Mouse (Mus musculus): Measurements from ENCODE around the gene Dnah7b. TPM values are rescaled to one million over a fixed set of nuclear protein-coding genes. Genes with fewer than 3 reads are reported as not detected.
"Not testable (repeated sequence)": the region's sequence is repeated elsewhere in the genome, so short reads cannot be mapped to it uniquely, and the experiment has no call there.

Dnah7b gene
- polyA plus RNA-seq, 1 experiment from 2014 or later = 4.2 TPM

- H3K27me3 ChIP-seq = no peaks in the 10 kb centered on the region
- in situ Hi-C loops (cut with MboI; ENCODE audit: low pct_unique_long_range_greater_than_20kb) = loop anchor here (5.0 kb wide), 1 partner anchor 389 kb away; no protein-coding TSS in a partner anchor
- no peak for TF ChIP-seq CTCF (IDR thresholded peaks at IDR 0.05)
- DNase-seq (ENCODE audit: low read depth, low spot score) (no peak), ATAC-seq (no peak)
- ChIA-PET POLR2A (no interaction called here), CTCF (no interaction called here)
Measured at GRCm38 (mm10) chr1:46128058-46128457, 61.9 kb downstream of the Dnah7b start.

- in situ Hi-C loops (cut with MboI; ENCODE audit: low pct_unique_long_range_greater_than_20kb); DNase-seq (ENCODE audit: low read depth, low spot score); CTCF ChIA-PET; H3K27me3 ChIP-seq; ATAC-seq: not testable (repeated sequence)
- POLR2A ChIA-PET = interaction anchor here (0.7 kb wide), 1 partner anchor 10 kb away, joined by 3 read pairs; no protein-coding TSS in a partner anchor
Measured at GRCm38 (mm10) chr1:46196835-46197234, 130.7 kb downstream of the Dnah7b start.

GRCm38 (mm10) chr1:46201169-46201568, 135.1 kb downstream of the Dnah7b start:
- CTCF ChIA-PET; in situ Hi-C loops (cut with MboI; ENCODE audit: low pct_unique_long_range_greater_than_20kb); DNase-seq (ENCODE audit: low read depth, low spot score); ATAC-seq; H3K27me3 ChIP-seq; POLR2A ChIA-PET: not testable (repeated sequence)

- ATAC-seq; CTCF ChIA-PET; H3K27me3 ChIP-seq; DNase-seq (ENCODE audit: low read depth, low spot score); POLR2A ChIA-PET; in situ Hi-C loops (cut with MboI; ENCODE audit: low pct_unique_long_range_greater_than_20kb): not testable (repeated sequence)
Measured at GRCm38 (mm10) chr1:46210014-46210588, 144.0 kb downstream of the Dnah7b start.

- in situ Hi-C loops (cut with MboI; ENCODE audit: low pct_unique_long_range_greater_than_20kb); CTCF ChIA-PET; ATAC-seq; DNase-seq (ENCODE audit: low read depth, low spot score); POLR2A ChIA-PET; H3K27me3 ChIP-seq: not testable (repeated sequence)
Measured at GRCm38 (mm10) chr1:46222704-46223103, 156.6 kb downstream of the Dnah7b start.

- ATAC-seq; CTCF ChIA-PET; in situ Hi-C loops (cut with MboI; ENCODE audit: low pct_unique_long_range_greater_than_20kb): not testable (repeated sequence)
Measured at GRCm38 (mm10) chr1:46226136-46226535, 160.0 kb downstream of the Dnah7b start.

GRCm38 (mm10) chr1:46268841-46269240, 202.7 kb downstream of the Dnah7b start:
- CTCF ChIA-PET; ATAC-seq; H3K27me3 ChIP-seq; in situ Hi-C loops (cut with MboI; ENCODE audit: low pct_unique_long_range_greater_than_20kb); DNase-seq (ENCODE audit: low read depth, low spot score); POLR2A ChIA-PET: not testable (repeated sequence)

More at GRCm38 (mm10) chr1:46226136-46226535, 160.0 kb downstream of the Dnah7b start:
- DNase-seq (ENCODE audit: low read depth, low spot score); POLR2A ChIA-PET; H3K27me3 ChIP-seq: not testable (repeated sequence)

GRCm38 (mm10) chr1:46271927-46272326, 205.8 kb downstream of the Dnah7b start:
- DNase-seq (ENCODE audit: low read depth, low spot score) (no peak), ATAC-seq (no peak)
- CTCF ChIA-PET = no interaction called here
- no peak for TF ChIP-seq CTCF (IDR thresholded peaks at IDR 0.05)
- in situ Hi-C loops (cut with MboI; ENCODE audit: low pct_unique_long_range_greater_than_20kb) = no loop called here
- H3K27me3 ChIP-seq = no peaks in the 10 kb centered on the region
- POLR2A ChIA-PET = no interaction called here

GRCm38 (mm10) chr1:46278057-46278910, 212.2 kb downstream of the Dnah7b start:
- DNase-seq (ENCODE audit: low read depth, low spot score); H3K27me3 ChIP-seq; in situ Hi-C loops (cut with MboI; ENCODE audit: low pct_unique_long_range_greater_than_20kb): not testable (repeated sequence)

GRCm38 (mm10) chr1:46278911-46279565, 212.9 kb downstream of the Dnah7b start:
- H3K27me3 ChIP-seq; DNase-seq (ENCODE audit: low read depth, low spot score); ATAC-seq; POLR2A ChIA-PET; CTCF ChIA-PET; in situ Hi-C loops (cut with MboI; ENCODE audit: low pct_unique_long_range_greater_than_20kb): not testable (repeated sequence)

More at GRCm38 (mm10) chr1:46278057-46278910, 212.2 kb downstream of the Dnah7b start:
- ATAC-seq, POLR2A ChIA-PET, CTCF ChIA-PET: not testable (repeated sequence)

- POLR2A ChIA-PET; ATAC-seq; DNase-seq (ENCODE audit: low read depth, low spot score); in situ Hi-C loops (cut with MboI; ENCODE audit: low pct_unique_long_range_greater_than_20kb); H3K27me3 ChIP-seq; CTCF ChIA-PET: not testable (repeated sequence)
Measured at GRCm38 (mm10) chr1:46294451-46294850, 228.3 kb downstream of the Dnah7b start.

- CTCF ChIA-PET; DNase-seq (ENCODE audit: low read depth, low spot score); H3K27me3 ChIP-seq; POLR2A ChIA-PET; in situ Hi-C loops (cut with MboI; ENCODE audit: low pct_unique_long_range_greater_than_20kb); ATAC-seq: not testable (repeated sequence)
Measured at GRCm38 (mm10) chr1:46325942-46326341, 259.8 kb downstream of the Dnah7b start.

GRCm38 (mm10) chr1:46345301-46345700, 279.2 kb downstream of the Dnah7b start:
- DNase-seq (ENCODE audit: low read depth, low spot score); POLR2A ChIA-PET; in situ Hi-C loops (cut with MboI; ENCODE audit: low pct_unique_long_range_greater_than_20kb); H3K27me3 ChIP-seq; CTCF ChIA-PET: not testable (repeated sequence)
- peak; percentile 39 for ATAC-seq

- in situ Hi-C loops (cut with MboI; ENCODE audit: low pct_unique_long_range_greater_than_20kb); H3K27me3 ChIP-seq; CTCF ChIA-PET; ATAC-seq; POLR2A ChIA-PET; DNase-seq (ENCODE audit: low read depth, low spot score): not testable (repeated sequence)
Measured at GRCm38 (mm10) chr1:46380641-46381040, 314.5 kb downstream of the Dnah7b start.

- in situ Hi-C loops (cut with MboI; ENCODE audit: low pct_unique_long_range_greater_than_20kb); DNase-seq (ENCODE audit: low read depth, low spot score); POLR2A ChIA-PET; H3K27me3 ChIP-seq; CTCF ChIA-PET; ATAC-seq: not testable (repeated sequence)
Measured at GRCm38 (mm10) chr1:46394681-46395297, 328.7 kb downstream of the Dnah7b start.
